Mouse (Mus musculus) cortical plate, adult 2 months (tissue): ENCODE results near the gene Dbn1. TPM values are rescaled to one million over a fixed set of nuclear protein-coding genes. Genes with fewer than 3 reads are reported as not detected.

ENCODE experiments used
- H3K27ac ChIP-seq: fragments of 200-500 bp; 2 replicates; pipeline ENCODE4 v1.5.1; 2012; ENCODE audit warnings: low read length, control low read depth, inconsistent platforms; ENCODE audit not compliant: insufficient read depth
- H3K4me1 ChIP-seq: fragments of 200-500 bp; 2 replicates; pipeline ENCODE4 v1.6.1; 2011; ENCODE audit warnings: low read length; ENCODE audit not compliant: control insufficient read depth, insufficient read depth
- H3K4me3 ChIP-seq: fragments of 200-500 bp; 2 replicates; pipeline ENCODE4 v1.5.1; 2011; ENCODE audit warnings: mild to moderate bottlenecking, low read length, control low read depth; ENCODE audit not compliant: insufficient read depth
- CTCF ChIP-seq: fragments of 200-500 bp; IDR thresholded peaks from 2 replicates; pipeline ENCODE4 v1.5.1; 2011; ENCODE audit warnings: mild to moderate bottlenecking, control low read depth, low read length; ENCODE audit not compliant: insufficient read depth; ENCODE audit errors: extremely low read depth
- POLR2A ChIP-seq: fragments of 200-500 bp; IDR thresholded peaks from 2 replicates; pipeline ENCODE4 v1.6.1; 2011; ENCODE audit warnings: mild to moderate bottlenecking, low read length, control low read depth; ENCODE audit not compliant: insufficient read depth; ENCODE audit errors: extremely low read depth
- polyA plus RNA-seq: library from polyadenylated mRNA; depleted of rRNA; stranded (reverse); fragments of >200 nt; gene quantifications from 2 replicates; pipeline ENCODE4 v1.2.3, GENCODE M21; 2012

Dbn1 gene
- polyA plus RNA-seq, 1 experiment, result 336 TPM

GRCm38 (mm10) chr13:55472132-55473022, 15.5 kb downstream of the Dbn1 start:
- Histone ChIP-seq H3K4me1 (peaks cover 13% of the 10 kb centered on the region), H3K4me3 (peak overlapping the region; percentile 48)

GRCm38 (mm10) chr13:55471819-55472131, 16.1 kb downstream of the Dbn1 start:
- TF ChIP-seq POLR2A (no peak), CTCF (no peak)
- Histone ChIP-seq H3K4me3 (peak overlapping the region; percentile 48), H3K27ac (peak overlapping the region; percentile 91), H3K4me1 (peaks cover 15% of the 10 kb centered on the region)

More at GRCm38 (mm10) chr13:55472132-55473022, 15.5 kb downstream of the Dbn1 start:
- no peak for TF ChIP-seq CTCF
- TF ChIP-seq POLR2A, result peak; percentile 30; the same call in 1 of the 2 replicates
- H3K27ac ChIP-seq, result peak overlapping the region; percentile 91

GRCm38 (mm10) chr13:55471156-55471818, 16.6 kb downstream of the Dbn1 start:
- TF ChIP-seq CTCF (peak; percentile 44), POLR2A (no peak)
- H3K4me1 ChIP-seq, result peaks cover 15% of the 10 kb centered on the region
- peak overlapping the region; percentile 91 for H3K27ac ChIP-seq
- peak overlapping the region; percentile 48 for H3K4me3 ChIP-seq

GRCm38 (mm10) chr13:55470372-55470771, 17.5 kb downstream of the Dbn1 start:
- Histone ChIP-seq H3K4me3 (no peak overlapping the region; the same call in 1 of the 2 replicates), H3K4me1 (peaks cover 15% of the 10 kb centered on the region), H3K27ac (no peak overlapping the region)
- TF ChIP-seq CTCF, result no peak
- no peak for TF ChIP-seq POLR2A

- Histone ChIP-seq H3K4me3 (no peak overlapping the region), H3K27ac (no peak overlapping the region), H3K4me1 (peaks cover 13% of the 10 kb centered on the region)
- no peak for TF ChIP-seq CTCF
- TF ChIP-seq POLR2A, result no peak
Measured at GRCm38 (mm10) chr13:55468851-55469560, 18.9 kb downstream of the Dbn1 start.

- Histone ChIP-seq H3K4me1 (peaks cover 14% of the 10 kb centered on the region), H3K4me3 (peak overlapping the region; percentile 85)
Measured at GRCm38 (mm10) chr13:55465830-55466440, 22.0 kb downstream of the Dbn1 start.

GRCm38 (mm10) chr13:55465184-55465583, 22.7 kb downstream of the Dbn1 start:
- peak overlapping the region; percentile 85 for H3K4me3 ChIP-seq

More at GRCm38 (mm10) chr13:55465830-55466440, 22.0 kb downstream of the Dbn1 start:
- H3K27ac ChIP-seq, result peak overlapping the region; percentile 100
- no peak for TF ChIP-seq CTCF
- no peak for TF ChIP-seq POLR2A

GRCm38 (mm10) chr13:55464027-55464884, 23.7 kb downstream of the Dbn1 start, which contains the start of gene Prr7:
Prr7 (plus strand) TSS chr13:55464267.
- peak within 1 kb of the TSS; percentile 100 for H3K27ac ChIP-seq
- H3K4me3 ChIP-seq, result peak within 1 kb of the TSS; percentile 85
- peak; percentile 65; the same call in 1 of the 2 replicates for TF ChIP-seq POLR2A
- TF ChIP-seq CTCF, result no peak
- peaks cover 11% of the 10 kb centered on the region for H3K4me1 ChIP-seq

More at GRCm38 (mm10) chr13:55465184-55465583, 22.7 kb downstream of the Dbn1 start:
- no peak for TF ChIP-seq CTCF
- TF ChIP-seq POLR2A, result no peak
- H3K27ac ChIP-seq, result peak overlapping the region; percentile 100
- peaks cover 14% of the 10 kb centered on the region for H3K4me1 ChIP-seq
